Mouse (Mus musculus) lung, postnatal 0 days (tissue): ENCODE data around the gene Frmd6.
A peak's percentile ranks its signal among the peaks of the same experiment; 100 is the strongest.

ENCODE experiments used
- CTCF ChIP-seq: IDR thresholded peaks from 2 replicates; pipeline ENCODE4 v1.5.1; 2016; ENCODE audit warnings: antibody characterized with exemption, mild to moderate bottlenecking
- EP300 ChIP-seq: IDR thresholded peaks from 2 replicates; pipeline ENCODE4 v1.6.1; 2016; ENCODE audit warnings: antibody characterized with exemption, mild to moderate bottlenecking, control low read depth

- TF ChIP-seq CTCF = no peak
- peak; percentile 90 for TF ChIP-seq EP300
Measured at GRCm38 (mm10) chr12:70794543-70795388, 30.5 kb upstream of the Frmd6 start.
